Mouse (Mus musculus) 416B (cell line): ENCODE data around the gene Zfp553.

Source experiments
- DNase-seq: peaks from one replicate; pipeline ENCODE4 v3.0.0; 2011; ENCODE audit warnings: low read depth

Gene Zfp553

GRCm38 (mm10) chr7:127271093-127271492 lies 38.2 kb downstream of the Zfp553 start:
- DNase-seq: no peak

- DNase-seq: no peak
Observed at GRCm38 (mm10) chr7:127272566-127272965, 39.7 kb downstream of the Zfp553 start.

GRCm38 (mm10) chr7:127273118-127273923 lies 40.5 kb downstream of the Zfp553 start:
- no peak for DNase-seq

- peak; percentile 98 for DNase-seq
Observed at GRCm38 (mm10) chr7:127273925-127274789, 41.3 kb downstream of the Zfp553 start, which contains the start of gene Sephs2. Gene Sephs2 (minus strand): TSS chr7:127274055.

GRCm38 (mm10) chr7:127276519-127276961 lies 43.7 kb downstream of the Zfp553 start:
- DNase-seq: no peak

- DNase-seq: peak; percentile 81
Observed at GRCm38 (mm10) chr7:127278311-127278710, 45.5 kb downstream of the Zfp553 start.

- no peak for DNase-seq
Observed at GRCm38 (mm10) chr7:127280092-127280491, 47.2 kb downstream of the Zfp553 start.

GRCm38 (mm10) chr7:127281114-127281513 lies 48.3 kb downstream of the Zfp553 start:
- DNase-seq: peak; percentile 93

GRCm38 (mm10) chr7:127282190-127282589 lies 49.3 kb downstream of the Zfp553 start:
- DNase-seq: no peak

- DNase-seq: peak; percentile 74
Observed at GRCm38 (mm10) chr7:127285154-127285553, 52.3 kb downstream of the Zfp553 start.
